Mouse (Mus musculus) embryonic fibroblast, embryonic 13.5 days (primary cell): ENCODE measurements around the gene Grk5.

Source experiments
- CTCF ChIP-seq: IDR thresholded peaks from 2 replicates; pipeline ENCODE4 v1.5.1; 2011; ENCODE audit warnings: mild to moderate bottlenecking, control low read depth, low read length, moderate library complexity, borderline replicate concordance; ENCODE audit not compliant: insufficient read depth
- POLR2A ChIP-seq: IDR thresholded peaks from 2 replicates; pipeline ENCODE4 v1.6.1; 2011; ENCODE audit warnings: low read depth, mild to moderate bottlenecking, control low read depth, low read length, moderate library complexity

- no peak for TF ChIP-seq CTCF
- no peak for TF ChIP-seq POLR2A
Measured at GRCm38 (mm10) chr19:60967909-60968308, 78.4 kb downstream of the Grk5 start.
